Mouse (Mus musculus) lung, adult 2 months (tissue): ENCODE measurements around the gene Gm26602.

Experiments
- CTCF ChIP-seq: fragments of 200-500 bp; IDR thresholded peaks from 2 replicates; pipeline ENCODE4 v1.5.1; 2011; ENCODE audit warnings: mild to moderate bottlenecking, low read length, control low read depth; ENCODE audit not compliant: insufficient read depth
- POLR2A ChIP-seq: fragments of 200-500 bp; IDR thresholded peaks from 2 replicates; pipeline ENCODE4 v1.6.1; 2011; ENCODE audit warnings: low read depth, mild to moderate bottlenecking, control low read depth, low read length, borderline replicate concordance; ENCODE audit errors: extremely low read depth

- TF ChIP-seq CTCF (no peak), POLR2A (no peak)
These were observed 13.8 kb upstream of the Gm26602 start for GRCm38 (mm10) chr10:79896814-79897213.
